Mouse (Mus musculus): ENCODE results near the gene Pfkm. TPM values are rescaled to one million over a fixed set of nuclear protein-coding genes. Genes with fewer than 3 reads are reported as not detected.

The Pfkm gene
- polyA plus RNA-seq, 1 experiment from 2014 or later = 79.8 TPM

GRCm38 (mm10) chr15:98108297-98109152 lies 16.1 kb downstream of the Pfkm start:
- Histone ChIP-seq H3K36me3 (ENCODE audit: control insufficient read depth, insufficient read depth, low read length) (no peaks in the 10 kb centered on the region), H3K4me1 (ENCODE audit: control insufficient read depth, insufficient read depth, low read length) (peaks cover 6% of the 10 kb centered on the region), H3K4me2 (ENCODE audit: low read depth, low read length) (peak overlapping the region; percentile 51), H3K4me3 (ENCODE audit: low read depth, low read length) (peak overlapping the region; percentile 54), H3K27me3 (ENCODE audit: control insufficient read depth, insufficient read depth, low read length) (no peaks in the 10 kb centered on the region), H3K27ac (ENCODE audit: low read depth, low read length) (peak overlapping the region; percentile 74), H3K9ac (replicated peaks; ENCODE audit: low read depth, low read length) (peak overlapping the region; percentile 74), H3K9me3 (ENCODE audit: control insufficient read depth, low read length) (no peaks in the 10 kb centered on the region)
- ATAC-seq (ENCODE audit: low read depth) = peak; percentile 94
- WGBS = 3% methylated on average over 37 of the region's 37 CpGs

GRCm38 (mm10) chr15:98111791-98112190 lies 19.4 kb downstream of the Pfkm start:
- 89% methylated on average over 5 of the region's 5 CpGs for WGBS
- Histone ChIP-seq H3K4me3 (ENCODE audit: low read depth, low read length) (no peak overlapping the region), H3K27ac (ENCODE audit: low read depth, low read length) (no peak overlapping the region), H3K9me3 (ENCODE audit: control insufficient read depth, low read length) (no peaks in the 10 kb centered on the region), H3K27me3 (ENCODE audit: control insufficient read depth, insufficient read depth, low read length) (no peaks in the 10 kb centered on the region), H3K9ac (replicated peaks; ENCODE audit: low read depth, low read length) (no peak overlapping the region), H3K36me3 (ENCODE audit: control insufficient read depth, insufficient read depth, low read length) (peaks cover under 1% of the 10 kb centered on the region; the same call in 1 of the 2 replicates), H3K4me1 (ENCODE audit: control insufficient read depth, insufficient read depth, low read length) (peaks cover 6% of the 10 kb centered on the region), H3K4me2 (ENCODE audit: low read depth, low read length) (no peak overlapping the region)
- no peak for ATAC-seq (ENCODE audit: low read depth)

DNA sequence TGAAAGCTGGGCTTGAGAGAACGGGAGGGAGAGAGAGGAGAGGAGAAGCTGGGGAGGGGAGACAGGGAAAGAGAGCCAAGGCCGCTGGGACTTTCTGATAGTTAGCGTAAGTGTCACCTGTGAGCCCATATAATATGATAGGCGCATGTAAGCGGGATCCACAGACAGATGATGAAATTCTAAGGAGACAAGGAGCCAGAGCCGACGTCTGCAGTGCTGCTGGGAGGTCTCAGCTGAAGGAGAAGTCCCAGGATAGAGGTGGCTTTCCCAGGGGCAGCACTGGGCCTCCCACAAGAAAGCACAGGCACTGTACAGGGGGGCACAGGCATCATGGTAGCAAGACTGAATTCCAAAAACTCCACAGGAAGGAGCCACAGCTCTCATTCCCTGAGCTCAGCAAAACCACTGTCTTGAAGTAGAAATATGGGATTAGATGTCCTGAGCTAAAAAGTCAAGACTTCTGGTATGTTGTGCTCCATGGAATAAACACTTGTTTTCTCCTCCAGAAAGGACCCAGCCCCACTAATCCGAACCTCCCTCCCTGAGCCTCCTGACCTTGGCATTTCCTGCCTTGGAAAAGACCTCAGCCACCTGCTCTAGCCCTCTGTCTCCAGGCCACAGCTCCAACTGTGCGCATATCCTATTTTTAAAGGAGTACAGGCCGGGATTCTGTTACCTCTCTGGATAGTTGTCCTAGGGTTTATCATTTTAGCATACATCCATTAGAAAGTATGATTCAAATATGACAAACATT lies 21.9 kb downstream of the Pfkm start:
- WGBS = 83% methylated on average over 10 of the region's 10 CpGs
- Histone ChIP-seq H3K27me3 (ENCODE audit: control insufficient read depth, insufficient read depth, low read length) (no peaks in the 10 kb centered on the region), H3K9me3 (ENCODE audit: control insufficient read depth, low read length) (no peaks in the 10 kb centered on the region), H3K4me3 (ENCODE audit: low read depth, low read length) (no peak overlapping the region), H3K9ac (replicated peaks; ENCODE audit: low read depth, low read length) (no peak overlapping the region), H3K27ac (ENCODE audit: low read depth, low read length) (no peak overlapping the region), H3K36me3 (ENCODE audit: control insufficient read depth, insufficient read depth, low read length) (peaks cover 9% of the 10 kb centered on the region; the same call in 1 of the 2 replicates), H3K4me1 (ENCODE audit: control insufficient read depth, insufficient read depth, low read length) (peaks cover 2% of the 10 kb centered on the region), H3K4me2 (ENCODE audit: low read depth, low read length) (no peak overlapping the region)
- ATAC-seq (ENCODE audit: low read depth) = no peak

DNA sequence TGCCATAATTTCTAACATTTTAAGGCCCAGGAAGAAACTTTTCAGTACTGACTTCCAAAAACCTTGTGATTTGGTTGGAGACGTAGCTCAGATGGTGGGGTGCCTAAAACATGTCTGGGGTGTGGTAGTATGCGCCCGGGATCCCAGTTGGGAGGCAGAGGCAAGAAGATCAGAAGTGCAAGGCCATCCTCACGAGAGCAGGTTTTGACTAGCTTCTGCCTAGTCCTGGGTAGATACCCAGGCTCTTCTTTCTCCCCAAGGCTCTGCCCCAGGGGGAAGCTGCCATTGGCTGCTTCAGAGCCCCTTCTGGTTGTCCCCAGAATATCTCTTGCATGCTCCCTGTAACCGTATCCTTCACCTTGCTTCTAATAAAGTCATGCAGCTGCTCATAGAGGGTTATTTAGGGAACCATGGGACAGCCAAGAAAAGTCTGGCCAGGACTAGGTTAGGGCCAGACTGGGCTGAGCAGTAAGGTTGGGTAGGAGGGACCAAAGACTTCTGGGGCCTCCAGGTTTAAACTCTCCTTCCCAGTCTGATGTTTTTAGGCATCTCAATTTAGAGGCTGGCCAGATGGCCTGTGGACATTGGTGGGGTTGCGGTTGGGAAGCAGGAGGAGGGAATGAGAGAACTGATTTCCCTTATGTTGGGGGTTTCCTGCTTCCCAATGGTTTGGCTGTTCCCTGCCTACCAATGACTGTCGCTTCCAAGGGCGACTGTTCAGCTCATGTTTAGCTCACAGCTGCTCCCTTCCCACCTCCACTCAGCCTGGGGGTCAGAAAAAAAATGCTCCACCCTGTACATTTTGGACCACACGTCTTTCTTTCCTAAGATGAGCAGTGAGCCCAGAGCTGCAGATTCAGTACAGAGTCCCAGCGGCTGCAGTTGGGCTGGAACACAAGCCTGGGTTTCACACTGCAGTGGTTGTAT lies 22.7 kb downstream of the Pfkm start:
- ATAC-seq (ENCODE audit: low read depth) = no peak
- WGBS = 90% methylated on average over 10 of the region's 10 CpGs
- Histone ChIP-seq H3K36me3 (ENCODE audit: control insufficient read depth, insufficient read depth, low read length) (peaks cover 10% of the 10 kb centered on the region; the same call in 1 of the 2 replicates), H3K9me3 (ENCODE audit: control insufficient read depth, low read length) (no peaks in the 10 kb centered on the region), H3K27me3 (ENCODE audit: control insufficient read depth, insufficient read depth, low read length) (no peaks in the 10 kb centered on the region), H3K4me3 (ENCODE audit: low read depth, low read length) (no peak overlapping the region), H3K9ac (replicated peaks; ENCODE audit: low read depth, low read length) (no peak overlapping the region), H3K4me2 (ENCODE audit: low read depth, low read length) (no peak overlapping the region), H3K27ac (ENCODE audit: low read depth, low read length) (no peak overlapping the region), H3K4me1 (ENCODE audit: control insufficient read depth, insufficient read depth, low read length) (no peaks in the 10 kb centered on the region)

GRCm38 (mm10) chr15:98115779-98116163 lies 23.4 kb downstream of the Pfkm start:
- Histone ChIP-seq H3K4me3 (ENCODE audit: low read depth, low read length) (no peak overlapping the region), H3K4me2 (ENCODE audit: low read depth, low read length) (no peak overlapping the region), H3K9ac (replicated peaks; ENCODE audit: low read depth, low read length) (no peak overlapping the region), H3K9me3 (ENCODE audit: control insufficient read depth, low read length) (no peaks in the 10 kb centered on the region), H3K27me3 (ENCODE audit: control insufficient read depth, insufficient read depth, low read length) (no peaks in the 10 kb centered on the region), H3K4me1 (ENCODE audit: control insufficient read depth, insufficient read depth, low read length) (no peaks in the 10 kb centered on the region), H3K36me3 (ENCODE audit: control insufficient read depth, insufficient read depth, low read length) (peaks cover 13% of the 10 kb centered on the region), H3K27ac (ENCODE audit: low read depth, low read length) (no peak overlapping the region)
- no peak for ATAC-seq (ENCODE audit: low read depth)
- WGBS = 90% methylated on average over 9 of the region's 9 CpGs

GRCm38 (mm10) chr15:98116287-98116686 lies 23.9 kb downstream of the Pfkm start:
- Histone ChIP-seq H3K27ac (ENCODE audit: low read depth, low read length) (no peak overlapping the region), H3K9me3 (ENCODE audit: control insufficient read depth, low read length) (no peaks in the 10 kb centered on the region), H3K27me3 (ENCODE audit: control insufficient read depth, insufficient read depth, low read length) (no peaks in the 10 kb centered on the region), H3K9ac (replicated peaks; ENCODE audit: low read depth, low read length) (no peak overlapping the region), H3K4me3 (ENCODE audit: low read depth, low read length) (no peak overlapping the region), H3K4me2 (ENCODE audit: low read depth, low read length) (no peak overlapping the region), H3K4me1 (ENCODE audit: control insufficient read depth, insufficient read depth, low read length) (no peaks in the 10 kb centered on the region), H3K36me3 (ENCODE audit: control insufficient read depth, insufficient read depth, low read length) (peaks cover 19% of the 10 kb centered on the region)
- no peak for ATAC-seq (ENCODE audit: low read depth)
- WGBS = 90% methylated on average over 5 of the region's 5 CpGs

- Histone ChIP-seq H3K9me3 (ENCODE audit: control insufficient read depth, low read length) (no peaks in the 10 kb centered on the region), H3K36me3 (ENCODE audit: control insufficient read depth, insufficient read depth, low read length) (peaks cover 47% of the 10 kb centered on the region), H3K27ac (ENCODE audit: low read depth, low read length) (no peak overlapping the region), H3K4me2 (ENCODE audit: low read depth, low read length) (no peak overlapping the region), H3K9ac (replicated peaks; ENCODE audit: low read depth, low read length) (no peak overlapping the region), H3K27me3 (ENCODE audit: control insufficient read depth, insufficient read depth, low read length) (no peaks in the 10 kb centered on the region), H3K4me1 (ENCODE audit: control insufficient read depth, insufficient read depth, low read length) (no peaks in the 10 kb centered on the region), H3K4me3 (ENCODE audit: low read depth, low read length) (no peak overlapping the region)
- 78% methylated on average over 12 of the region's 12 CpGs for WGBS
- ATAC-seq (ENCODE audit: low read depth) = no peak
These were observed 27.0 kb downstream of the Pfkm start for GRCm38 (mm10) chr15:98119363-98119762.

- no peak overlapping the region for H3K9ac ChIP-seq (replicated peaks; ENCODE audit: low read depth, low read length)
- H3K4me1 ChIP-seq (ENCODE audit: control insufficient read depth, insufficient read depth, low read length) = no peaks in the 10 kb centered on the region
- WGBS = 93% methylated on average over 20 of the region's 20 CpGs
- H3K36me3 ChIP-seq (ENCODE audit: control insufficient read depth, insufficient read depth, low read length) = peaks cover 56% of the 10 kb centered on the region
- H3K27me3 ChIP-seq (ENCODE audit: control insufficient read depth, insufficient read depth, low read length) = no peaks in the 10 kb centered on the region
- no peak overlapping the region for H3K4me2 ChIP-seq (ENCODE audit: low read depth, low read length)
- no peaks in the 10 kb centered on the region for H3K9me3 ChIP-seq (ENCODE audit: control insufficient read depth, low read length)
- H3K4me3 ChIP-seq (ENCODE audit: low read depth, low read length) = no peak overlapping the region
- H3K27ac ChIP-seq (ENCODE audit: low read depth, low read length) = no peak overlapping the region
- no peak for ATAC-seq (ENCODE audit: low read depth)
These were observed 28.4 kb downstream of the Pfkm start for GRCm38 (mm10) chr15:98120831-98121230.
